Mouse (Mus musculus) MEL (cell line): ENCODE measurements around the gene Cntnap5c. TPM values are rescaled to one million over a fixed set of nuclear protein-coding genes. Genes with fewer than 3 reads are reported as not detected.

ENCODE experiments used
- DNase-seq: peaks from one replicate; pipeline ENCODE4 v3.0.0; 2011; ENCODE audit warnings: low read depth, low spot score
- H3K27ac ChIP-seq: 2 replicates; pipeline ENCODE4 v1.5.1; 2012; ENCODE audit warnings: low read depth, mild to moderate bottlenecking, control low read depth, low read length, moderate library complexity; ENCODE audit not compliant: control insufficient read depth
- H3K27me3 ChIP-seq, 2 experiments: fragments of 150-350 bp in 1 of 2; sonication (generic) in 1 of 2; 2 replicates each; pipeline ENCODE4 v1.6.1; 2012; ENCODE audit warnings: low read length in 2 of 2, mild to moderate bottlenecking in 2 of 2, improper control_type of control experiment in 1 of 2, moderate library complexity in 1 of 2; ENCODE audit not compliant: insufficient read depth in 2 of 2, control insufficient read depth in 1 of 2
- H3K36me3 ChIP-seq, 2 experiments: 2 replicates each; pipeline ENCODE4 v1.6.1; 2012 to 2014; ENCODE audit warnings: low read length in 2 of 2, improper control_type of control experiment in 1 of 2, inconsistent platforms in 1 of 2, mild to moderate bottlenecking in 1 of 2; ENCODE audit not compliant: insufficient read depth in 2 of 2, control insufficient read depth in 1 of 2
- H3K4me1 ChIP-seq, 2 experiments: fragments of 150-350 bp in 1 of 2; sonication (generic) in 1 of 2; 2 replicates each; pipeline ENCODE4 v1.6.1; 2012; ENCODE audit warnings: low read length in 2 of 2, improper control_type of control experiment in 1 of 2, mild to moderate bottlenecking in 1 of 2; ENCODE audit not compliant: insufficient read depth in 2 of 2, control insufficient read depth in 1 of 2
- H3K4me3 ChIP-seq, 2 experiments: fragments of 150-350 bp in 1 of 2; sonication (generic) in 1 of 2; 2 replicates each; pipeline ENCODE4 v1.5.1; 2012; ENCODE audit warnings: low read depth in 2 of 2, low read length in 2 of 2, mild to moderate bottlenecking in 2 of 2, moderate library complexity in 2 of 2, control low read depth in 1 of 2, improper control_type of control experiment in 1 of 2; ENCODE audit not compliant: control insufficient read depth in 1 of 2, insufficient read depth in 1 of 2
- H3K79me2 ChIP-seq: 2 replicates; pipeline ENCODE4 v1.6.1; 2012; ENCODE audit warnings: mild to moderate bottlenecking, low read length, moderate library complexity; ENCODE audit not compliant: control insufficient read depth, poor library complexity, insufficient read depth
- H3K9ac ChIP-seq: 2 replicates; pipeline ENCODE4 v1.6.1; 2012; ENCODE audit warnings: low read depth, mild to moderate bottlenecking, control low read depth, low read length, moderate library complexity; ENCODE audit not compliant: control insufficient read depth, poor library complexity, severe bottlenecking
- H3K9me3 ChIP-seq: fragments of 150-350 bp; sonication (generic); replicated peaks from 2 replicates; pipeline ENCODE4 v1.6.1; 2012; ENCODE audit warnings: mild to moderate bottlenecking, low read length, improper control_type of control experiment, moderate library complexity; ENCODE audit not compliant: insufficient read depth
- BHLHE40 ChIP-seq: IDR thresholded peaks from 2 replicates; pipeline ENCODE4 v1.6.1; 2012; ENCODE audit warnings: low read depth, mild to moderate bottlenecking, inconsistent platforms, low read length, improper control_type of control experiment, borderline replicate concordance
- CHD2 ChIP-seq: IDR thresholded peaks from 2 replicates; pipeline ENCODE4 v1.6.1; 2011; ENCODE audit warnings: low read length, improper control_type of control experiment
- CTCF ChIP-seq, 3 experiments: IDR thresholded peaks in 2 of 3; conservative IDR thresholded peaks in 1 of 3; 2 replicates each; pipeline ENCODE4 v1.5.1; 2011 to 2012; ENCODE audit warnings: low read length in 3 of 3, low read depth in 2 of 3, mild to moderate bottlenecking in 2 of 3, improper control_type of control experiment in 1 of 3, inconsistent platforms in 1 of 3, mixed read lengths in 1 of 3, moderate library complexity in 1 of 3; ENCODE audit not compliant: control insufficient read depth in 1 of 3, insufficient read depth in 1 of 3, poor library complexity in 1 of 3, severe bottlenecking in 1 of 3
- GATA1 ChIP-seq: IDR thresholded peaks from 2 replicates; pipeline ENCODE4 v1.6.1; 2011; ENCODE audit warnings: low read depth, low read length, improper control_type of control experiment
- KAT2A ChIP-seq: conservative IDR thresholded peaks from 2 replicates; pipeline ENCODE4 v1.6.1; 2012; ENCODE audit warnings: low read depth, low read length, improper control_type of control experiment, inconsistent platforms
- MAFK ChIP-seq: IDR thresholded peaks from 2 replicates; pipeline ENCODE4 v1.6.1; 2011; ENCODE audit warnings: low read depth, mild to moderate bottlenecking, low read length, improper control_type of control experiment, borderline replicate concordance
- MAZ ChIP-seq: IDR thresholded peaks from 2 replicates; pipeline ENCODE4 v1.6.1; 2012; ENCODE audit warnings: low read depth, mild to moderate bottlenecking, inconsistent platforms, low read length, improper control_type of control experiment
- MEF2A ChIP-seq: IDR thresholded peaks from 2 replicates; pipeline ENCODE4 v1.6.1; 2014; ENCODE audit warnings: low read depth, mild to moderate bottlenecking, inconsistent platforms, low read length, improper control_type of control experiment; ENCODE audit not compliant: poor library complexity, insufficient replicate concordance, severe bottlenecking; ENCODE audit errors: extremely low read depth
- MYB ChIP-seq: IDR thresholded peaks from 2 replicates; pipeline ENCODE4 v1.6.1; 2011; ENCODE audit warnings: mild to moderate bottlenecking, low read depth, low read length, improper control_type of control experiment
- NELFE ChIP-seq: IDR thresholded peaks from 2 replicates; pipeline ENCODE4 v1.6.1; 2011; ENCODE audit warnings: low read depth, low read length, improper control_type of control experiment
- POLR2A ChIP-seq, 2 experiments: IDR thresholded peaks; 2 replicates each; pipeline ENCODE4 v1.6.1; 2011 to 2012; ENCODE audit warnings: low read length in 2 of 2, mild to moderate bottlenecking in 2 of 2, control low read depth in 1 of 2, improper control_type of control experiment in 1 of 2, low read depth in 1 of 2, moderate library complexity in 1 of 2; ENCODE audit not compliant: control insufficient read depth in 1 of 2, insufficient read depth in 1 of 2, poor library complexity in 1 of 2
- POLR2AphosphoS2 ChIP-seq: IDR thresholded peaks from 2 replicates; pipeline ENCODE4 v1.6.1; 2011; ENCODE audit warnings: low read length, improper control_type of control experiment
- RCOR1 ChIP-seq: IDR thresholded peaks from 2 replicates; pipeline ENCODE4 v1.6.1; 2012; ENCODE audit warnings: low read depth, mild to moderate bottlenecking, inconsistent platforms, low read length, improper control_type of control experiment
- SIN3A ChIP-seq: IDR thresholded peaks from 2 replicates; pipeline ENCODE4 v1.6.1; 2012; ENCODE audit warnings: low read length, improper control_type of control experiment, inconsistent platforms
- SMC3 ChIP-seq: IDR thresholded peaks from 2 replicates; pipeline ENCODE4 v1.6.1; 2011; ENCODE audit warnings: low read depth, low read length, improper control_type of control experiment
- TAL1 ChIP-seq: IDR thresholded peaks from 2 replicates; pipeline ENCODE4 v1.6.1; 2012; ENCODE audit warnings: mild to moderate bottlenecking, inconsistent platforms, low read length, moderate library complexity, mixed read lengths
- USF1 ChIP-seq: IDR thresholded peaks from 2 replicates; pipeline ENCODE4 v1.6.1; 2014; ENCODE audit warnings: low read depth, mild to moderate bottlenecking, inconsistent platforms, low read length, improper control_type of control experiment, moderate library complexity
- ZC3H11A ChIP-seq: IDR thresholded peaks from 2 replicates; pipeline ENCODE4 v1.6.1; 2012; ENCODE audit warnings: low read depth, mild to moderate bottlenecking, inconsistent platforms, low read length, improper control_type of control experiment
- ZNF384 ChIP-seq: IDR thresholded peaks from 2 replicates; pipeline ENCODE4 v1.6.1; 2012; ENCODE audit warnings: low read depth, mild to moderate bottlenecking, inconsistent platforms, low read length, improper control_type of control experiment
- polyA plus RNA-seq, 2 experiments: library from polyadenylated mRNA; stranded (reverse) in 1 of 2; unstranded in 1 of 2; fragments of >175 nt in 1 of 2; fragments of >200 nt in 1 of 2; gene quantifications; 2 replicates each; pipeline versions ENCODE4 v1.2.1 to v1.2.4; 2012; ENCODE audit warnings: low replicate concordance in 2 of 2, low read depth in 1 of 2; ENCODE audit not compliant: insufficient read length in 2 of 2, insufficient read depth in 1 of 2, missing spikeins in 1 of 2
- total RNA-seq: library from RNA; depleted of rRNA; stranded (reverse); fragments of 300-350 nt; gene quantifications from 2 replicates; pipeline ENCODE4 v1.2.3, GENCODE M21; 2012

Gene Cntnap5c
- total and polyA plus RNA-seq, 3 experiments = not detected

DNA sequence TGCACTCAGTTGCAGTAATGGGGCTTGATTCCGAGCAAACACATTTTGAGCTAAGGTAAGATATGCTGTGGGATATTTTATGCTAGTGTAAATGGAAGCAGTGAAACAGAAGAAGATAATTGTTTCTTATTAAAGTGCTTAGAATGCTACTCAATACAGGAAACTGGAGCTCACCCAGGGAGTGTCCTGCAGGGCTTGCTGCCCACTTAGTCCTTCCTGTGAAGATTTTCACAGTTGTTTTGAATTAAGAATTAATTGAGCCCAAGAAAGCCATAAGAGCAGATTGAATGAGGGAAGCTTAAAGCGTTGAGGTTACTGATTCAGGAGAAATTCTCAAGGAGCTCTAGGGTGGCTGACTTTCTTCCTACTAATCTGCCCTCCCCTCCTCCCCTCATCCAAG is 586.9 kb downstream of the Cntnap5c start:
- Histone ChIP-seq H3K4me1 (no peaks in the 10 kb centered on the region), H3K79me2 (no peaks in the 10 kb centered on the region)
- TF ChIP-seq ZC3H11A (no peak), BHLHE40 (no peak), POLR2A (IDR thresholded peaks at IDR 0.05; ENCODE audit: control insufficient read depth in 1 of 2, insufficient read depth in 1 of 2, low read depth in 1 of 2, low read length in 2 of 2, poor library complexity in 1 of 2) (no peak), MEF2A (no peak), KAT2A (no peak), MAFK (no peak), ZNF384 (no peak), USF1 (no peak), TAL1 (no peak)
- TF ChIP-seq, all 39 proteins: peak for 0
- no peak overlapping the region for H3K27ac ChIP-seq
- H3K9me3 ChIP-seq = no peaks in the 10 kb centered on the region
- DNase-seq = no peak
- no peaks in the 10 kb centered on the region for H3K27me3 ChIP-seq
- H3K9ac ChIP-seq = no peak overlapping the region
- no peaks in the 10 kb centered on the region for H3K36me3 ChIP-seq
- H3K4me3 ChIP-seq = no peak overlapping the region

DNA sequence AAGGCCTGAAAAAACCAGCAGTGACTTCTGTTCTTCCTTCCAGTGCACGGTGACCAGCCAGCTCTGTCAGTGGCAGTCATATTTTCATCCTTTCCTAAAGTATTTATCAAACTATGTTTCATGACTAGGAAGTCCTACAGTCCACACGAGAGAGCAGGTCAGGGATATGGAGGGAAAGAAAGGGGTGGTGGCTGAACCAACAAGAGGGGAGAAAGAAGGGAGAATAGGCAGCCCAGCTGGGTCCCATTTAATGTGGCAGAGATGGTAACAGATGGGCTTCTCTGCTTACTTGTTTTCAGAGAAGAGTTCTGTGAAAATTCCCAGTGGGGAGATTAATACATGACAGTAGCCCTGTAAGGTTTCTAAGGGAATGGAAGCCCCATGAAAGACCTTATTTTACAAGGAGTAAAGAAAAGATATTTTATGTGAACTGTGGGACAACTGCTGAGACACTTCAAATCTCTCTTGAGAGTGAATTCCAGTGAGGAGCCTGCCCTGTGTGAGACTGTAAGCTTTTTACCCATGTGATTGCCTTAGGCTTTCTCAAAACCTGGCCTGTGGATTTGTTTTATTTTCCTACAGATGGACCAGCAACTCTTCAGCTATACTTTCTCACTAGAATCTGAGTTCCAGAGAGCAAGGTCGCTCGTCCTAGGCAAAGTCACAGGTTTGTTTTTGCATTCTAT is 594.4 kb downstream of the Cntnap5c start:
- Histone ChIP-seq H3K4me1 (no peaks in the 10 kb centered on the region), H3K4me3 (no peak overlapping the region), H3K27me3 (no peaks in the 10 kb centered on the region), H3K79me2 (no peaks in the 10 kb centered on the region), H3K9ac (no peak overlapping the region), H3K9me3 (no peaks in the 10 kb centered on the region), H3K36me3 (no peaks in the 10 kb centered on the region), H3K27ac (no peak overlapping the region)
- no peak for TF ChIP-seq CTCF (IDR thresholded peaks at IDR 0.05 in 2 of 3, conservative IDR thresholded peaks at IDR 0.05 in 1 of 3; ENCODE audit: control insufficient read depth in 1 of 3, insufficient read depth in 1 of 3, low read depth in 2 of 3, low read length in 3 of 3, poor library complexity in 1 of 3, severe bottlenecking in 1 of 3)
- no peak for TF ChIP-seq GATA1
- no peak for TF ChIP-seq RCOR1
- DNase-seq = no peak

DNA sequence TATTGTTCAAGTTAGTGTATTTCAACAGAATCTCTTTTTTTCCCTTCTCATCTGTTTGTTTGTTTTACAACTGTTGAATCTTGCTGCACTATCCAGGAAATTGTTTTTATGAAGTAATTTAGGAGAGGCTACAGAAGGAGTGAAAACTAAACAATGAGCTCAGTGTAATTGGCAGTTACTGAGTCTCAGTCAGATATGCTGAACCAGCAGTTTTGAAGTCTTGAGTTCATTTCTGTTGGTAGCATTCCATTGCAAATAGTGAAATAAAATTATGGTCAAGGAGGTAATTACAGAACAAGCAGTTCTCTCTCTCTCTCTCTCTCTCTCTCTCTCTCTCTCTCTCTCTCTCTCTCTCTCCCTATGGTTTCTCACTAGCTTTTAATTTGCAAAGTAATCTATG is 600.7 kb downstream of the Cntnap5c start:
- H3K4me1 ChIP-seq = no peaks in the 10 kb centered on the region
- H3K9ac ChIP-seq = no peak overlapping the region
- no peaks in the 10 kb centered on the region for H3K9me3 ChIP-seq
- H3K27ac ChIP-seq = no peak overlapping the region
- H3K36me3 ChIP-seq = no peaks in the 10 kb centered on the region
- H3K4me3 ChIP-seq = no peak overlapping the region
- TF ChIP-seq POLR2AphosphoS2 = no peak
- no peak for TF ChIP-seq MAZ
- TF ChIP-seq CHD2 = no peak
- no peak for TF ChIP-seq ZNF384
- TF ChIP-seq NELFE = no peak
- no peak for TF ChIP-seq ZC3H11A
- no peak for TF ChIP-seq MAFK
- TF ChIP-seq MYB = no peak
- no peak for TF ChIP-seq SMC3
- no peak for TF ChIP-seq SIN3A
- no peak for TF ChIP-seq CTCF (IDR thresholded peaks at IDR 0.05 in 2 of 3, conservative IDR thresholded peaks at IDR 0.05 in 1 of 3; ENCODE audit: control insufficient read depth in 1 of 3, insufficient read depth in 1 of 3, low read depth in 2 of 3, low read length in 3 of 3, poor library complexity in 1 of 3, severe bottlenecking in 1 of 3)
- no peak for TF ChIP-seq BHLHE40
- TF ChIP-seq GATA1 = no peak
- no peaks in the 10 kb centered on the region for H3K27me3 ChIP-seq
- no peak for DNase-seq
- no peaks in the 10 kb centered on the region for H3K79me2 ChIP-seq
